8 mouse cellular contexts compared by ENCODE assay signal in the genomic region with DNA sequence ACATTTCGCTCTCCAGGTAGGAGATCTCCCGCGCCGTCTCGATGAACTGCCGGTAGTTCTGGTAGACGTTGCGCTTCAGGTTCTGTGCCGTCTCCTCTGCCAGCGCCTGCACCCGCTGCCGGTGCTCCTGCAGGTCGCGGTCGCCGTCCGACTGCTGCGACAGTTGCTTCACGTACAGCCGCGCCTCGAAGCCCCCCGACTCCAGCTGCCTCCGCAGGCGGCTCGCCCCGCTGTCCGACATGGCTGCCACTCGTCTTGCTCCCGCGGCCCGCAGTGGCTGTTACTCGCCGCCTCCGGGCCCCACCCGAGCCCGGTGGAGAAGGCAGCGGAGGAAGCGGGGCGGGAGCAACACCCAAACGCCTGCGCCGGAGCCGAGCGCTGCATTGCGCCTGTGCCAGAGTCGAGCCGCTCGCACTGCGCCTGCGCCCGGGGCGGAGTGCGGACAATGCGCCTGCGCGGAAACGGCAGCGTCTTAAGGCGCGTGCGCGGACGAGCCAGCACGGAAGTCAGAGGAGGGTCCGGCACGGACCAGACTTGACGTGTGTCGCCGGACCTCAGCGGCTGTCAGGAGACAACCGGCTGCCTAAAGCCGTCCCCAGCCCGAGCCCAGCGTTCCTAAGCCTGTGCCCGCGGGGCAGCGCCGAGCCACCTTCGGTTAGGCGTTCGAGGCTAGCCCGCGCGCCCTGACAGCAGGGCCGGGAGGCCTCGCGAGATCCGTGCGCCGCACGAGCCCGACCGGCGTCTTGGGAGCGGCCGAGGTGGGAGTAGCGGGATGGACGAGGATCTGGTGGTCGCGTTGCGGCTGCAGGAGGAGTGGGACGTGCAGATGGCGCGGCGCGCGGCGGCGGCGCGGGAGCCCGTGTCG. TPM values are rescaled to one million over a fixed set of nuclear protein-coding genes. Genes with fewer than 3 reads are reported as not detected.
DNase-seq lines count a peak whose midpoint lies in the region; ATAC-seq and TF ChIP-seq lines count a peak whose summit lies in the region.

A gene (minus strand): TSS at position 320 of the 865 bp plus-strand sequence.
A gene (plus strand): TSS at position 501 of the 865 bp plus-strand sequence.

- H3K27ac ChIP-seq in hindbrain, embryonic 13.5 days, result peak within 1 kb of the TSS; percentile 88

- TF ChIP-seq CTCF in Patski (IDR thresholded peaks at IDR 0.05), result no peak

- no peaks in the 10 kb centered on the region for H3K9me3 ChIP-seq in hindbrain, embryonic 13.5 days

- POLR2A ChIA-PET in Patski (lab: Charles Lee), result interaction anchor here (0.8 to 1.5 kb wide), 4 partner anchors 19 to 115 kb away, joined by 3 to 5 read pairs (median 4); a partner anchor contains a TSS

- in situ Hi-C loops in Patski (cut with MboI; ENCODE audit: low pct_unique_long_range_greater_than_20kb), result loop anchor here (5.0 kb wide), 2 partner anchors 55 to 140 kb away; no protein-coding TSS in a partner anchor

- CTCF ChIA-PET in Patski (lab: Charles Lee), result interaction anchor here (1.3 kb wide), 1 partner anchor 15 kb away, joined by 4 read pairs; no protein-coding TSS in a partner anchor

- H3K36me3 ChIP-seq in hindbrain, embryonic 13.5 days, result peaks cover 53% of the 10 kb centered on the region

- WGBS in hindbrain, embryonic 13.5 days, result under 1% methylated on average over 107 of the region's 114 CpGs

- peak within 1 kb of the TSS; percentile 97 for H3K4me3 ChIP-seq in hindbrain, embryonic 13.5 days

- ATAC-seq in Patski, result peak; percentile 53
- peak; percentile 88 for ATAC-seq in hindbrain, embryonic 13.5 days (ENCODE audit: low FRiP score)

- DNase-seq in Patski (ENCODE audit: low read depth, low spot score), result peak; percentile 70
- peak; percentile 99 for DNase-seq in cerebellum, postnatal 14 days
- peak; percentile 92 to 96 for DNase-seq in frontal cortex, postnatal 14 days (ENCODE audit: low spot score in 2 of 2)
- DNase-seq in layer of hippocampus, postnatal 25 days (ENCODE audit: extremely low spot score in 1 of 2, low spot score in 1 of 2), result peak; percentile 98 to 99
- DNase-seq in lung, postnatal 25 days (ENCODE audit: low spot score), result peak; percentile 96
- peak; percentile 98 for DNase-seq in retina, embryonic 14.5 days (ENCODE audit: low spot score)
- DNase-seq in thymus, postnatal 4 days, result peak; percentile 98

- peaks cover 55% of the 10 kb centered on the region for H3K4me1 ChIP-seq in hindbrain, embryonic 13.5 days (replicated peaks)

- H3K4me2 ChIP-seq in hindbrain, embryonic 13.5 days, result peak within 1 kb of the TSS; percentile 98

- H3K27me3 ChIP-seq in Patski, result peaks cover 8% of the 10 kb centered on the region
- H3K27me3 ChIP-seq in hindbrain, embryonic 13.5 days, result no peaks in the 10 kb centered on the region

- peak within 1 kb of the TSS; percentile 95 for H3K9ac ChIP-seq in hindbrain, embryonic 13.5 days

RNA-seq across cellular contexts. Expression of the first gene that starts in this region (rescaled TPM):
- polyA plus RNA-seq in Patski (2021), result 12.2 TPM
- polyA plus RNA-seq in hindbrain, embryonic 13.5 days (2015; fragmentation: Nextera tagmentation; extraction: Ambion mirVana), result 13.2 and 13.8 TPM in 2 replicates
- total RNA-seq in layer of hippocampus, postnatal 25 days (2021), result 10 to 100 TPM; 36.9 to 37.3 TPM

RNA-seq across cellular contexts. Expression of the second gene that starts in this region (rescaled TPM):
- 16.5 TPM for polyA plus RNA-seq in Patski (2021)
- polyA plus RNA-seq in hindbrain, embryonic 13.5 days (2015; fragmentation: Nextera tagmentation; extraction: Ambion mirVana), result 9.5 and 10.6 TPM in 2 replicates
- total RNA-seq in layer of hippocampus, postnatal 25 days (2021), result 10 to 100 TPM; 11.6 to 14.8 TPM

Comparison
In these comparisons a context has a peak if more than half of its experiments do, and no peak if none do; other contexts are left out.
1. Peak in every context shown above with its lines: DNase-seq, ATAC-seq, H3K4me3 ChIP-seq and H3K27ac ChIP-seq.